In genomic region chr11:85755503-85756044, GRCm38 (mm10) we compare ENCODE assay signal across 20 mouse cellular contexts.
A peak's percentile ranks its signal among the peaks of the same experiment; 100 is the strongest.
DNase-seq lines count a peak whose midpoint lies in the region; ATAC-seq and TF ChIP-seq lines count a peak whose summit lies in the region.
"Had no signal": no experiment of that assay in that cellular context is flagged by ENCODE, and none has a peak within 500 bp of the region (broad histone marks: within the 10 kb centered on the region; RNA-seq: fewer than 3 reads in every experiment).

No protein-coding gene starts in this region.

- no peaks in the 10 kb centered on the region for H3K27me3 ChIP-seq in heart, embryonic 15.5 days
- no peaks in the 10 kb centered on the region for H3K27me3 ChIP-seq in lung, embryonic 14.5 days (ENCODE audit: insufficient read depth, low read length)

- no peak for ATAC-seq in heart, embryonic 15.5 days (replicated peaks; ENCODE audit: insufficient number of reproducible peaks, insufficient read depth, low FRiP score, low read depth)
- peak; percentile 68 for ATAC-seq in lung, embryonic 14.5 days (ENCODE audit: insufficient read depth)
- ATAC-seq: inflammation-experienced regulatory T-cells, adult 6 months had no signal

- H3K4me1 ChIP-seq in heart, embryonic 15.5 days (replicated peaks): peaks cover 22% of the 10 kb centered on the region
- peaks cover 34% of the 10 kb centered on the region for H3K4me1 ChIP-seq in lung, embryonic 14.5 days (ENCODE audit: insufficient read depth)
- H3K4me1 ChIP-seq in olfactory bulb, adult 2 months (ENCODE audit: control insufficient read depth, insufficient read depth, low read length): peaks cover 22% of the 10 kb centered on the region

- H3K9ac ChIP-seq in heart, embryonic 15.5 days: no peak overlapping the region
- H3K9ac ChIP-seq in lung, embryonic 14.5 days: no peak overlapping the region
- H3K9ac ChIP-seq: heart, embryonic 12.5 days; hindbrain, embryonic 14.5 days had no signal

- no peak for DNase-seq in heart, adult 11 months
- no peak for DNase-seq in lung, embryonic 14.5 days
- no peak for DNase-seq in lung, postnatal 25 days (ENCODE audit: low spot score)
- DNase-seq in brain, adult 2 months (ENCODE audit: low read depth, low spot score): peak; percentile 77
- no peak for DNase-seq in adrenal gland, adult 2 months
- DNase-seq in gastrocnemius, postnatal 25 days: no peak
- DNase-seq: adrenal gland, postnatal 36 days; cerebellum, adult 11 months; cerebellum, postnatal 10 days; heart, postnatal 36 days; kidney, postnatal 36 days; spleen, adult 18-20 months; thymus, adult 2 months; thymus, postnatal 4 days had no signal

- no peak overlapping the region for H3K4me2 ChIP-seq in heart, embryonic 15.5 days
- 0 out of 2 replicates have a peak overlapping the region, but pooled peaks have one; percentile 8 for H3K4me2 ChIP-seq in lung, embryonic 14.5 days
- H3K4me2 ChIP-seq: heart, embryonic 12.5 days; hindbrain, embryonic 14.5 days had no signal

- H3K27ac ChIP-seq in heart, embryonic 15.5 days: peak overlapping the region; percentile 17; the same call in 1 of the 2 replicates
- peak overlapping the region; percentile 90 for H3K27ac ChIP-seq in lung, embryonic 14.5 days (ENCODE audit: low read depth)
- H3K27ac ChIP-seq in olfactory bulb, adult 2 months (ENCODE audit: insufficient read depth, low read depth, low read length): peak overlapping the region; percentile 11
- H3K27ac ChIP-seq: hindbrain, embryonic 14.5 days; midbrain, embryonic 10.5 days had no signal

- H3K36me3 ChIP-seq in heart, embryonic 15.5 days: no peaks in the 10 kb centered on the region
- no peaks in the 10 kb centered on the region for H3K36me3 ChIP-seq in lung, embryonic 14.5 days (ENCODE audit: insufficient read depth)
- H3K36me3 ChIP-seq: heart, embryonic 12.5 days; midbrain, embryonic 10.5 days had no signal

- H3K4me3 ChIP-seq in heart, embryonic 15.5 days: no peak overlapping the region
- no peak overlapping the region for H3K4me3 ChIP-seq in lung, embryonic 14.5 days (ENCODE audit: low read depth, low read length)
- no peak overlapping the region for H3K4me3 ChIP-seq in olfactory bulb, adult 2 months (ENCODE audit: insufficient read depth, low read depth, low read length)
- H3K4me3 ChIP-seq: heart, embryonic 12.5 days; midbrain, embryonic 10.5 days had no signal

- WGBS in heart, embryonic 15.5 days: 66% methylated on average over 2 of the region's 2 CpGs
- WGBS in lung, embryonic 14.5 days: 43% methylated on average over 2 of the region's 2 CpGs
- 49% methylated on average over 2 of the region's 2 CpGs for WGBS in olfactory bulb, adult 2 months

- no peak for TF ChIP-seq POLR2A in olfactory bulb, adult 2 months (IDR thresholded peaks at IDR 0.05; ENCODE audit: insufficient read depth, low read depth, low read length)

- TF ChIP-seq CTCF in lung, embryonic 14.5 days (IDR thresholded peaks at IDR 0.05; ENCODE audit: low read depth): no peak
- no peak for TF ChIP-seq CTCF in olfactory bulb, adult 2 months (IDR thresholded peaks at IDR 0.05; ENCODE audit: insufficient read depth, low read depth, low read length)

- H3K9me3 ChIP-seq in heart, embryonic 15.5 days (replicated peaks): no peaks in the 10 kb centered on the region
- H3K9me3 ChIP-seq in lung, embryonic 14.5 days (ENCODE audit: low read depth, low read length): no peaks in the 10 kb centered on the region
- H3K9me3 ChIP-seq: heart, embryonic 12.5 days; midbrain, embryonic 10.5 days had no signal

Comparison
In these comparisons a context has a peak if more than half of its experiments do, and no peak if none do; other contexts are left out.
1. H3K27ac ChIP-seq: peak in every context shown above with its lines; median percentile 90 in lung, embryonic 14.5 days; 17 in heart, embryonic 15.5 days; 11 in olfactory bulb, adult 2 months.